In genomic region chr11:109608976-109609625, GRCm38 (mm10) we compare ENCODE assay signal across 12 mouse cellular contexts. TPM values are rescaled to one million over a fixed set of nuclear protein-coding genes. Genes with fewer than 3 reads are reported as not detected.
DNase-seq lines count a peak whose midpoint lies in the region; ATAC-seq lines count a peak whose summit lies in the region.
"Had no signal": no experiment of that assay in that cellular context is flagged by ENCODE, and none has a peak within 500 bp of the region (broad histone marks: within the 10 kb centered on the region; RNA-seq: fewer than 3 reads in every experiment).

No protein-coding gene starts in this region.

- H3K27ac ChIP-seq in heart, embryonic 12.5 days (ENCODE audit: poor library complexity, severe bottlenecking) = no peak overlapping the region
- H3K27ac ChIP-seq in neural tube, embryonic 13.5 days (replicated peaks) = no peak overlapping the region
- H3K27ac ChIP-seq in limb, embryonic 15.5 days = no peak overlapping the region
- no peak overlapping the region for H3K27ac ChIP-seq in forebrain, embryonic 16.5 days (ENCODE audit: low read length)
- H3K27ac ChIP-seq: macrophage had no signal

- WGBS in heart, embryonic 12.5 days = 62% methylated on average over 6 of the region's 6 CpGs
- 66% methylated on average over 6 of the region's 6 CpGs for WGBS in neural tube, embryonic 13.5 days
- WGBS in limb, embryonic 15.5 days = 66% methylated on average over 6 of the region's 6 CpGs
- WGBS in forebrain, embryonic 16.5 days = 78% methylated on average over 6 of the region's 6 CpGs

- H3K4me1 ChIP-seq in heart, embryonic 12.5 days (replicated peaks) = peaks cover 21% of the 10 kb centered on the region
- H3K4me1 ChIP-seq in neural tube, embryonic 13.5 days (replicated peaks) = peaks cover 18% of the 10 kb centered on the region
- peaks cover 15% of the 10 kb centered on the region for H3K4me1 ChIP-seq in limb, embryonic 15.5 days
- peaks cover 9% of the 10 kb centered on the region for H3K4me1 ChIP-seq in forebrain, embryonic 16.5 days (replicated peaks; ENCODE audit: control insufficient read depth, insufficient read depth, low read length)

- intact Hi-C loops in heart, postnatal 36 days (cut with DNase I) = no loop called here
- intact Hi-C loops in gastrocnemius, postnatal 36 days (cut with DNase I) = no loop called here

- peaks cover 13% of the 10 kb centered on the region for H3K36me3 ChIP-seq in heart, embryonic 12.5 days
- no peaks in the 10 kb centered on the region for H3K36me3 ChIP-seq in neural tube, embryonic 13.5 days
- 0 out of 2 replicates have a peak, but pooled peaks cover 7% of the 10 kb centered on the region for H3K36me3 ChIP-seq in limb, embryonic 15.5 days
- no peaks in the 10 kb centered on the region for H3K36me3 ChIP-seq in forebrain, embryonic 16.5 days (ENCODE audit: control insufficient read depth, insufficient read depth)

- DNase-seq in heart, postnatal 36 days = no peak
- no peak for DNase-seq in neural tube, embryonic 10.5 days (ENCODE audit: extremely low spot score, low spot score)
- no peak for DNase-seq in gastrocnemius, postnatal 36 days
- no peak for DNase-seq in MN1 (ENCODE audit: low spot score)
- DNase-seq: cerebellum, adult 8-10 months; spleen, adult 18-20 months had no signal

- no peak overlapping the region for H3K4me3 ChIP-seq in heart, embryonic 12.5 days
- no peak overlapping the region for H3K4me3 ChIP-seq in neural tube, embryonic 13.5 days
- no peak overlapping the region for H3K4me3 ChIP-seq in limb, embryonic 15.5 days
- H3K4me3 ChIP-seq in forebrain, embryonic 16.5 days (replicated peaks; ENCODE audit: low read length) = no peak overlapping the region

- H3K9me3 ChIP-seq in heart, embryonic 12.5 days (replicated peaks) = no peaks in the 10 kb centered on the region
- H3K9me3 ChIP-seq in neural tube, embryonic 13.5 days = no peaks in the 10 kb centered on the region
- H3K9me3 ChIP-seq in limb, embryonic 15.5 days = no peaks in the 10 kb centered on the region
- H3K9me3 ChIP-seq in forebrain, embryonic 16.5 days (ENCODE audit: control insufficient read depth, low read length) = no peaks in the 10 kb centered on the region

- no peak for ATAC-seq in heart, embryonic 12.5 days (ENCODE audit: insufficient number of reproducible peaks, low FRiP score)
- ATAC-seq in neural tube, embryonic 13.5 days (ENCODE audit: low read depth) = no peak
- no peak for ATAC-seq in limb, embryonic 15.5 days (ENCODE audit: insufficient number of reproducible peaks, low FRiP score, low TSS enrichment, low read depth)
- ATAC-seq in forebrain, embryonic 16.5 days = no peak
- ATAC-seq: CD4-positive, CD25-positive, alpha-beta regulatory T cell, adult 4 months had no signal

- H3K27me3 ChIP-seq in heart, embryonic 12.5 days (replicated peaks) = no peaks in the 10 kb centered on the region
- peaks cover 9% of the 10 kb centered on the region; the same call in 1 of the 2 replicates for H3K27me3 ChIP-seq in neural tube, embryonic 13.5 days
- H3K27me3 ChIP-seq in limb, embryonic 15.5 days = no peaks in the 10 kb centered on the region
- 0 out of 2 replicates have a peak, but pooled peaks cover 2% of the 10 kb centered on the region for H3K27me3 ChIP-seq in forebrain, embryonic 16.5 days (replicated peaks; ENCODE audit: control insufficient read depth, insufficient read depth, low read length)

- peak overlapping the region; percentile 74; the same call in 1 of the 2 replicates for H3K4me2 ChIP-seq in heart, embryonic 12.5 days
- peak overlapping the region; percentile 84; the same call in 1 of the 2 replicates for H3K4me2 ChIP-seq in neural tube, embryonic 13.5 days
- peak overlapping the region; percentile 73; the same call in 1 of the 2 replicates for H3K4me2 ChIP-seq in limb, embryonic 15.5 days
- H3K4me2 ChIP-seq in forebrain, embryonic 16.5 days (ENCODE audit: low read length) = no peak overlapping the region

- H3K9ac ChIP-seq in heart, embryonic 12.5 days = no peak overlapping the region
- H3K9ac ChIP-seq in neural tube, embryonic 13.5 days = no peak overlapping the region
- no peak overlapping the region for H3K9ac ChIP-seq in limb, embryonic 15.5 days
- H3K9ac ChIP-seq in forebrain, embryonic 16.5 days (replicated peaks; ENCODE audit: low read depth, low read length) = no peak overlapping the region

RNA-seq across cellular contexts. Expression of gene Wipi1, which starts 2.7 kb away (rescaled TPM):
- polyA plus RNA-seq in heart, embryonic 12.5 days (2016; fragmentation: Nextera tagmentation; extraction: Ambion mirVana) = 49.9 and 51.3 TPM in 2 replicates
- total RNA-seq in heart, postnatal 36 days (2021) = 100 to 1,000 TPM; 116 TPM
- 23.4 and 24.7 TPM in 2 replicates for polyA plus RNA-seq in neural tube, embryonic 13.5 days (2015; fragmentation: Nextera tagmentation; extraction: Ambion mirVana)
- 64.6 and 67.4 TPM in 2 replicates for polyA plus RNA-seq in limb, embryonic 15.5 days (2015; fragmentation: Nextera tagmentation; extraction: Ambion mirVana)
- 14.0 and 14.4 TPM in 2 replicates for polyA plus RNA-seq in forebrain, embryonic 16.5 days (2015; fragmentation: Nextera tagmentation; extraction: Ambion mirVana)
- 10 to 100 TPM; 55.6 to 58.9 TPM for total RNA-seq in gastrocnemius, postnatal 36 days (2021)
- polyA plus RNA-seq: CD4-positive, CD25-positive, alpha-beta regulatory T cell, adult 4 months had no signal

RNA-seq across cellular contexts. Expression of gene Prkar1a, which starts 40.1 kb away (rescaled TPM):
- 507 and 511 TPM in 2 replicates for polyA plus RNA-seq in heart, embryonic 12.5 days (2016; fragmentation: Nextera tagmentation; extraction: Ambion mirVana)
- 100 to 1,000 TPM; 309 to 323 TPM for total RNA-seq in heart, postnatal 36 days (2021)
- 457 and 493 TPM in 2 replicates for polyA plus RNA-seq in neural tube, embryonic 13.5 days (2015; fragmentation: Nextera tagmentation; extraction: Ambion mirVana)
- polyA plus RNA-seq in limb, embryonic 15.5 days (2015; fragmentation: Nextera tagmentation; extraction: Ambion mirVana) = 309 and 355 TPM in 2 replicates
- 521 and 535 TPM in 2 replicates for polyA plus RNA-seq in forebrain, embryonic 16.5 days (2015; fragmentation: Nextera tagmentation; extraction: Ambion mirVana)
- 100 to 1,000 TPM; 115 TPM for total RNA-seq in gastrocnemius, postnatal 36 days (2021)
